Mouse (Mus musculus) ES-E14 (cell line): ENCODE results near the gene Sh2b3. TPM values are rescaled to one million over a fixed set of nuclear protein-coding genes. Genes with fewer than 3 reads are reported as not detected.

Experiments used
- DNase-seq: peaks from one replicate; pipeline ENCODE4 v3.0.0-alpha.2; 2013; ENCODE audit warnings: low read depth, low spot score
- H3K27ac ChIP-seq: 2 replicates; pipeline ENCODE4 v1.5.1; 2012; ENCODE audit warnings: low read depth, mild to moderate bottlenecking, low read length, moderate library complexity, mixed read lengths; ENCODE audit not compliant: poor library complexity, insufficient read depth, severe bottlenecking
- H3K36me3 ChIP-seq: 2 replicates; pipeline ENCODE4 v1.6.1; 2012; ENCODE audit warnings: mild to moderate bottlenecking, low read length, moderate library complexity, mixed read lengths; ENCODE audit not compliant: control insufficient read depth, poor library complexity, insufficient read depth, severe bottlenecking
- H3K4me1 ChIP-seq, 2 experiments: fragments of 150-350 bp in 1 of 2; sonication (generic) in 1 of 2; 2 replicates each; pipeline ENCODE4 v1.6.1; 2012; ENCODE audit warnings: low read length in 2 of 2, mild to moderate bottlenecking in 1 of 2, mixed read lengths in 1 of 2; ENCODE audit not compliant: control insufficient read depth in 2 of 2, insufficient read depth in 2 of 2, poor library complexity in 1 of 2
- H3K4me3 ChIP-seq, 2 experiments: fragments of 150-350 bp in 1 of 2; sonication (generic) in 1 of 2; 2 replicates each; pipeline ENCODE4 v1.5.1; 2012; ENCODE audit warnings: low read length in 2 of 2, low read depth in 1 of 2, mild to moderate bottlenecking in 1 of 2, mixed read lengths in 1 of 2; ENCODE audit not compliant: insufficient read depth in 1 of 2, poor library complexity in 1 of 2, severe bottlenecking in 1 of 2
- H3K9ac ChIP-seq: 2 replicates; pipeline ENCODE4 v1.6.1; 2012; ENCODE audit warnings: low read depth, mild to moderate bottlenecking, low read length, mixed read lengths; ENCODE audit not compliant: poor library complexity, insufficient read depth, severe bottlenecking
- H3K9me3 ChIP-seq: fragments of 150-350 bp; sonication (generic); 2 replicates; pipeline ENCODE4 v1.6.1; 2012; ENCODE audit warnings: low read depth, mild to moderate bottlenecking, low read length; ENCODE audit not compliant: control insufficient read depth, insufficient read depth
- CHD2 ChIP-seq: IDR thresholded peaks from 2 replicates; pipeline ENCODE4 v1.6.1; 2014; ENCODE audit warnings: mild to moderate bottlenecking, low read depth, low read length, inconsistent platforms
- HCFC1 ChIP-seq: IDR thresholded peaks from 2 replicates; pipeline ENCODE4 v1.6.1; 2012; ENCODE audit warnings: low read length, inconsistent platforms, borderline replicate concordance; ENCODE audit not compliant: insufficient read depth
- MAFK ChIP-seq: IDR thresholded peaks from 2 replicates; pipeline ENCODE4 v1.6.1; 2014; ENCODE audit warnings: mild to moderate bottlenecking, low read depth, low read length, inconsistent platforms; ENCODE audit not compliant: insufficient read depth
- ZC3H11A ChIP-seq: IDR thresholded peaks from 2 replicates; pipeline ENCODE4 v1.6.1; 2012; ENCODE audit warnings: low read depth, mild to moderate bottlenecking, inconsistent platforms, low read length, borderline replicate concordance
- ZNF384 ChIP-seq: IDR thresholded peaks from 2 replicates; pipeline ENCODE4 v1.6.1; 2012; ENCODE audit warnings: low read depth, low read length, inconsistent platforms
- in situ Hi-C, 2 experiments: fragments of 600-800 bp; cut with MboI; formaldehyde crosslinking; loops; one replicate each; pipeline ENCODE4 v1.15.1; 2025; ENCODE audit warnings: low sequenced_read_pairs in 2 of 2, inconsistent platforms in 1 of 2; ENCODE audit not compliant: unreplicated experiment in 2 of 2
- total RNA-seq: library from RNA; depleted of rRNA; stranded (reverse); fragments of 300-350 nt; gene quantifications from 2 replicates; pipeline ENCODE4 v1.2.3, GENCODE M21; 2012

Gene Sh2b3
- total RNA-seq, 1 experiment, result 9.1 TPM

DNA sequence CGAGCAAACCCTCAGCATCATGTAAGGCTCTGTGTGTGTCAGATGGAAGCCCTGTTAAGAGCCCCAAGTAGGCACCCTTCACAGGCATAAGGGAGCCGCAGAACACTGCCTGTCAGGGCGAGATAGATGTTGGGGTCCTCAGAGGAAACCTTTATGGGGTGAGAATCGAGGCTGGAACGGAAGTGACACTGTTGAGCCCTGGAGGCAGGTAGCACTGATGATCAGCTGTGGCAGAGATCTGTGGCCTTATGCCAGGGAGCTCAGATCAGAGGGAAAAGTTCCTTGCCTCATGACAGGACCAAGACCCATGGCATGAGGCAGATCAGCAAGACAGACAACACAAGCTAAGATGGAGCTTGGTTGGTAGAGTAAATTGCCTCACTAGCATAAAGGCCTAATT lies 16.3 kb downstream of the Sh2b3 start:
- H3K4me1 ChIP-seq, result no peaks in the 10 kb centered on the region
- no peak for DNase-seq
- no peak overlapping the region for H3K9ac ChIP-seq
- no peak overlapping the region for H3K4me3 ChIP-seq
- H3K36me3 ChIP-seq, result peaks cover 35% of the 10 kb centered on the region
- no peaks in the 10 kb centered on the region for H3K9me3 ChIP-seq
- H3K27ac ChIP-seq, result no peak overlapping the region
- in situ Hi-C loops, result no loop called here
- no peak for TF ChIP-seq MAFK
- no peak for TF ChIP-seq ZNF384
- no peak for TF ChIP-seq HCFC1
- no peak for TF ChIP-seq CHD2
- TF ChIP-seq ZC3H11A, result no peak

DNA sequence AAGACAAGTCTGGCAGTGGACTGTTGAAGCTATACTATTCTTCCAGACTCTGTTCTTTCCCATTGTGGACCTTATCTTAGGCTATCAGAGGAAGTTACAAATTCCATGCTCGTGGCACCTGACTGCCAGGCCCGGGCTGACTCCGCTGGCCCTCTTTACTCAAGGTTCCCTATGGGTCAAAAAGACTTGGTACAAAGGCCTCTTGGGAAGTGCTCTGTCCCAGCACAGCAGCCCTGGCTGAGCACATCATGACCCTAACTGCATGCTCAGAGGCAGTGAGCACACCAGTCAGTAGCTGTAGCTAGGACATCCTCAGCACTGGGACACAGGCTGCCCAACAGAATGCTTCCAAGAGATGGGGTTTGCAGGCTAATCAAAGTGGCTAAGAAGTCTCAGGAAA lies 16.8 kb downstream of the Sh2b3 start:
- in situ Hi-C loops, result no loop called here

DNA sequence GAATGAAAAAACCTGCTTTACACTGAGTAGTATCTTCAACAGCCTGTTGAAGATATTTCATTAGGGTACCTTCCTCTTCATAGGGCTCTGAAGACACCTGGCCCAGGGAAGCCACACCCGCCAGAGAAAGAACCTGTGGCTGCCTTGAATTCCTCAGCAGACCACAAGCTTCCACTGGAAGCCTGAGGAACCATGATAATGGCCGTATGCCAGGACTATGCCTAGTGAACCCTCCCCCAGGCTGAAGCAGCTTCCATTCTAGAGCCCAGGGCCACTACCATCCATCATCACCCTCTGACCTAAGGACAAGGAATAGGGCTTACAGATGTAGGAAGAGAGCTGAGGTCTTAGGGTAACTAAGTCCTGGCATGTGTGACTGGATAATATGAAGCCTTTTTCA lies 17.3 kb downstream of the Sh2b3 start:
- H3K27ac ChIP-seq, result no peak overlapping the region
- no peak overlapping the region for H3K9ac ChIP-seq
- TF ChIP-seq ZNF384 (no peak), HCFC1 (no peak), MAFK (no peak), ZC3H11A (no peak), CHD2 (no peak)
- in situ Hi-C loops, result no loop called here
- H3K9me3 ChIP-seq, result no peaks in the 10 kb centered on the region
- DNase-seq, result no peak
- H3K36me3 ChIP-seq, result peaks cover 41% of the 10 kb centered on the region
- H3K4me1 ChIP-seq, result no peaks in the 10 kb centered on the region
- H3K4me3 ChIP-seq, result no peak overlapping the region

More for the DNA sequence above, 16.8 kb downstream of the Sh2b3 start:
- Histone ChIP-seq H3K27ac (no peak overlapping the region), H3K9me3 (no peaks in the 10 kb centered on the region), H3K4me3 (no peak overlapping the region), H3K4me1 (no peaks in the 10 kb centered on the region), H3K36me3 (peaks cover 39% of the 10 kb centered on the region), H3K9ac (no peak overlapping the region)
- TF ChIP-seq MAFK (no peak), CHD2 (no peak), ZC3H11A (no peak), ZNF384 (no peak), HCFC1 (no peak)
- DNase-seq, result no peak

DNA sequence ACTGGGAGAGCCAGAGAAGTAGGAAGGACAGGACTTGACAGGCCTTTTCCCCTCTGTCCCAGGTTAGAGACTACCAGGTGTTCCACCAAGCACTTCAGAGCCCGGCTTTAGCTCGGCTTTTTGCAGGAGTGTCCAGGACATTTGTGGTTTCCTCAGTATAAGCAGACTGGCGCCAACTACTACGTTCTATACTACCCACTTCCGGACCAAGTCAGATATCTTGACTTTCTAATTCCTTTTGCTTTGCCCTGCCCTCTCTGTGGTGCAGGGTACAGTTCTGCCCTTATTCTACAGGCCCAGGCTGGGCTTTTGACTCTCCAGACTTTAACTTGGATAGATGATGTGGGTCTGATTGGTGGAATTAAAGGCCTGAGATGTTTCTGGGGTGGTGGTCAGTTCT lies 17.9 kb downstream of the Sh2b3 start:
- Histone ChIP-seq H3K9me3 (no peaks in the 10 kb centered on the region), H3K4me1 (no peaks in the 10 kb centered on the region), H3K27ac (no peak overlapping the region), H3K4me3 (no peak overlapping the region), H3K9ac (no peak overlapping the region), H3K36me3 (peaks cover 42% of the 10 kb centered on the region)
- no peak for TF ChIP-seq ZNF384
- TF ChIP-seq HCFC1, result no peak
- TF ChIP-seq MAFK, result no peak
- TF ChIP-seq ZC3H11A, result no peak
- no peak for TF ChIP-seq CHD2
- no peak for DNase-seq
- in situ Hi-C loops, result no loop called here

DNA sequence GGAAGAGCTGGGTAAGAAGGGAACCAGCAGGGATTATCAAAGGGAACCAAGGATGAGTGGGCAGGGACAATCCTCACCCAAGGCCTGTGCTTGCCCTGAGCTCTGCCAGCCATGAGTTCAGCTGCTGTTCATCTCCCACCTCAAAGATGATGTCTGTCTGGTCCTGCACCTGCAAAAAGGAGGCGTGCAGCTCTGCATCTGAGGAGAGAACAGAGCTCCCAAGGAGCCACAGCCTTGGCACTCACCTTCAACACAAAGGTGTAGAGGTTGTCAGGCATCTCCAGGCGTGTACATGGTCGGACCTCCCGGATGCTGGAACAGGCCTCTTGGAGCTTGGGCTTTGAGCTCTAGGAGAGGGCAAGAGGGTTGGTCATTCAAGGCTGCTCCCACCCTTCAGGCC lies 18.6 kb downstream of the Sh2b3 start:
- peaks cover 46% of the 10 kb centered on the region for H3K36me3 ChIP-seq
- no peak overlapping the region for H3K27ac ChIP-seq
- H3K9me3 ChIP-seq, result no peaks in the 10 kb centered on the region
- DNase-seq, result no peak
- TF ChIP-seq ZNF384 (no peak), ZC3H11A (no peak)
- H3K9ac ChIP-seq, result no peak overlapping the region
- H3K4me1 ChIP-seq, result peaks cover 0 to 2% of the 10 kb centered on the region in 2 experiments; a peak in 1 of 4 replicates
- H3K4me3 ChIP-seq, result no peak overlapping the region
- in situ Hi-C loops, result no loop called here
